Mouse (Mus musculus) ES-CJ7 (cell line): Measurements from ENCODE around the gene Cdh23.

ENCODE experiments used
- DNase-seq: peaks from one replicate; pipeline ENCODE4 v3.0.0; 2011; ENCODE audit warnings: low read depth, low spot score

Gene Cdh23

GRCm38 (mm10) chr10:60635568-60636295, 60.6 kb downstream of the Cdh23 start:
- DNase-seq = no peak

- no peak for DNase-seq
Measured at GRCm38 (mm10) chr10:60634391-60634790, 61.9 kb downstream of the Cdh23 start.

GRCm38 (mm10) chr10:60626086-60626485, 70.2 kb downstream of the Cdh23 start:
- no peak for DNase-seq

- DNase-seq = no peak
Measured at GRCm38 (mm10) chr10:60625511-60625910, 70.8 kb downstream of the Cdh23 start.

GRCm38 (mm10) chr10:60624945-60625344, 71.3 kb downstream of the Cdh23 start:
- no peak for DNase-seq

- no peak for DNase-seq
Measured at GRCm38 (mm10) chr10:60624217-60624708, 72.0 kb downstream of the Cdh23 start.

- no peak for DNase-seq
Measured at GRCm38 (mm10) chr10:60622836-60623235, 73.5 kb downstream of the Cdh23 start.

GRCm38 (mm10) chr10:60621470-60622170, 74.7 kb downstream of the Cdh23 start:
- peak; percentile 38 for DNase-seq

- peak; percentile 32 for DNase-seq
Measured at GRCm38 (mm10) chr10:60615898-60616297, 80.4 kb downstream of the Cdh23 start.

GRCm38 (mm10) chr10:60612893-60613292, 83.4 kb downstream of the Cdh23 start:
- peak; percentile 65 for DNase-seq

GRCm38 (mm10) chr10:60607166-60607565, 89.1 kb downstream of the Cdh23 start:
- DNase-seq = peak; percentile 80

- DNase-seq = peak; percentile 70
Measured at GRCm38 (mm10) chr10:60606661-60607060, 89.6 kb downstream of the Cdh23 start.

- DNase-seq = no peak
Measured at GRCm38 (mm10) chr10:60602235-60602634, 94.1 kb downstream of the Cdh23 start.

- DNase-seq = no peak
Measured at GRCm38 (mm10) chr10:60595166-60595565, 101.1 kb downstream of the Cdh23 start.

GRCm38 (mm10) chr10:60592881-60593575, 103.3 kb downstream of the Cdh23 start:
- no peak for DNase-seq

- DNase-seq = no peak
Measured at GRCm38 (mm10) chr10:60591281-60591680, 105.0 kb downstream of the Cdh23 start.

- no peak for DNase-seq
Measured at GRCm38 (mm10) chr10:60590241-60590640, 106.0 kb downstream of the Cdh23 start.

- DNase-seq = no peak
Measured at GRCm38 (mm10) chr10:60585691-60586090, 110.6 kb downstream of the Cdh23 start.

GRCm38 (mm10) chr10:60582956-60583355, 113.3 kb downstream of the Cdh23 start:
- no peak for DNase-seq

- DNase-seq = no peak
Measured at GRCm38 (mm10) chr10:60580666-60581065, 115.6 kb downstream of the Cdh23 start.

- DNase-seq = no peak
Measured at GRCm38 (mm10) chr10:60578738-60579538, 117.4 kb downstream of the Cdh23 start.
